Mouse (Mus musculus): ENCODE measurements at regions not wholly inside any gene's neighbourhood (a gene's known extent, or its start where the extent isn't known, plus 50 kb on each side); places are given as distances from the start of the nearest gene placed in this dataset.

DNA sequence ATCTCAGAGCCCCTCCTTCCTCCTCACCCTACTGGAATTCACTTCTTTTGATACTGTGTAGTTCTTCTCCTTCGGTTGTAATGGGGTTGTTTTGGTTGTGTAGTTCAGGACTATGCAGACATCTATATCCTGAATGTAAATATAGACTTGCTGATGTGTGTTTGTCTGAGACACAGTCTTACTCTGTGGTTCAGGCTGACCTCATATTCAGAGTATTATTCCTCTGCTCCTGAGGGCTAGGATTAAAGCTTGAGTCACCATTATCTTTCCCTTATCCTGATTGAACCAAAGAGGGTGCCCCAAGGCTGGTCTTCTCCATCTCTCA lies 103.2 kb upstream of the Slc38a2 start:
- 93% methylated on average over 1 of the region's 1 CpGs for WGBS
- no peaks in the 10 kb centered on the region for H3K4me1 ChIP-seq (replicated peaks; ENCODE audit: control insufficient read depth, insufficient read depth, low read length)
- H3K36me3 ChIP-seq (ENCODE audit: control insufficient read depth, insufficient read depth, low read length) = no peaks in the 10 kb centered on the region
- TF ChIP-seq POLR2A (IDR thresholded peaks at IDR 0.05; ENCODE audit: control insufficient read depth, extremely low read depth, insufficient read depth, low read length, poor library complexity) = no peak
- no peak for TF ChIP-seq CTCF (IDR thresholded peaks at IDR 0.05; ENCODE audit: borderline replicate concordance, control insufficient read depth, extremely low read depth, insufficient read depth, low read length, poor library complexity)
- H3K27ac ChIP-seq (ENCODE audit: control insufficient read depth, insufficient read depth, low read length) = no peak overlapping the region
- no peak for DNase-seq
- no peak overlapping the region for H3K4me3 ChIP-seq (ENCODE audit: control insufficient read depth, insufficient read depth, low read length)
- H3K27me3 ChIP-seq (ENCODE audit: control insufficient read depth, insufficient read depth, low read length) = no peaks in the 10 kb centered on the region

DNA sequence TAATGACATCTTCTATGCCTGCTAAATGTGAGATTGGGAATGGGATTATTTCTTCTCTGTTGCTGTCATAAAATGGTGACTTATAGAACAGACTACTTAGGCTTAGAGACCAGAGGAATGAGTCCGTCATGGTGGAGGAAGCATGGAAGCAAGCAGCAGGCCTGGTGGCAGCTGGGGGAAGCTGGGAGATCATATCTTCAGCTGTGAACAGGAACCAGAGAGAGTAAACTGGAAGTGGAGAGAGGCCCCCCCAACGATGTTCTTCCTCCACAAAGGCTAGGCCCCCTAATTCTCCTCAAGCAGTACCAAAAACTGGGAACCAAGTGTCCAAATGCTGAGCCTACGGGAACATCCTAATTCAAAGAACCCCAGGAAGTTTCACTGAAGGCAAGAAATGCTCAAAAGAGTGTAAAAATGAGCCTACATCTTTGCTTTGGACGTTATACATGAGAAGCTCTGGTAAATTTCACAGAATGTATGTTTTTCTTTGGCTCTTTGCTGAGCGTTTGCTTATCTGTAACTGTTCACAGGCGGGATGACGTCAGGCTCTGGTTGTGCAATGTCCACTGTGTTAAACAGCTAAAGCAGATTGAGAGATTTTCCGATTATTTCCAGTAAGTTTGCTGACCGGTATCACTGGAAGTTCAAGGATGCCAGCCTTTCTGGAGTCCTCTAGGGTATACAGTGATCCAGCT lies 102.7 kb upstream of the Slc38a2 start:
- no peaks in the 10 kb centered on the region for H3K36me3 ChIP-seq (ENCODE audit: control insufficient read depth, insufficient read depth, low read length)
- DNase-seq = no peak
- WGBS = 80% methylated on average over 9 of the region's 9 CpGs
- H3K4me1 ChIP-seq (replicated peaks; ENCODE audit: control insufficient read depth, insufficient read depth, low read length) = no peaks in the 10 kb centered on the region
- TF ChIP-seq POLR2A (IDR thresholded peaks at IDR 0.05; ENCODE audit: control insufficient read depth, extremely low read depth, insufficient read depth, low read length, poor library complexity) (no peak), CTCF (IDR thresholded peaks at IDR 0.05; ENCODE audit: borderline replicate concordance, control insufficient read depth, extremely low read depth, insufficient read depth, low read length, poor library complexity) (no peak)
- no peaks in the 10 kb centered on the region for H3K27me3 ChIP-seq (ENCODE audit: control insufficient read depth, insufficient read depth, low read length)
- no peak overlapping the region for H3K27ac ChIP-seq (ENCODE audit: control insufficient read depth, insufficient read depth, low read length)
- H3K4me3 ChIP-seq (ENCODE audit: control insufficient read depth, insufficient read depth, low read length) = no peak overlapping the region

GRCm38 (mm10) chr15:96799228-96799627 lies 99.7 kb upstream of the Slc38a2 start:
- TF ChIP-seq CTCF (IDR thresholded peaks at IDR 0.05; ENCODE audit: borderline replicate concordance, control insufficient read depth, extremely low read depth, insufficient read depth, low read length, poor library complexity) (no peak), POLR2A (IDR thresholded peaks at IDR 0.05; ENCODE audit: control insufficient read depth, extremely low read depth, insufficient read depth, low read length, poor library complexity) (no peak)
- Histone ChIP-seq H3K4me3 (ENCODE audit: control insufficient read depth, insufficient read depth, low read length) (no peak overlapping the region), H3K27ac (ENCODE audit: control insufficient read depth, insufficient read depth, low read length) (no peak overlapping the region), H3K4me1 (replicated peaks; ENCODE audit: control insufficient read depth, insufficient read depth, low read length) (no peaks in the 10 kb centered on the region), H3K27me3 (ENCODE audit: control insufficient read depth, insufficient read depth, low read length) (no peaks in the 10 kb centered on the region), H3K36me3 (ENCODE audit: control insufficient read depth, insufficient read depth, low read length) (no peaks in the 10 kb centered on the region)
- WGBS = 86% methylated on average over 12 of the region's 12 CpGs
- DNase-seq = no peak

DNA sequence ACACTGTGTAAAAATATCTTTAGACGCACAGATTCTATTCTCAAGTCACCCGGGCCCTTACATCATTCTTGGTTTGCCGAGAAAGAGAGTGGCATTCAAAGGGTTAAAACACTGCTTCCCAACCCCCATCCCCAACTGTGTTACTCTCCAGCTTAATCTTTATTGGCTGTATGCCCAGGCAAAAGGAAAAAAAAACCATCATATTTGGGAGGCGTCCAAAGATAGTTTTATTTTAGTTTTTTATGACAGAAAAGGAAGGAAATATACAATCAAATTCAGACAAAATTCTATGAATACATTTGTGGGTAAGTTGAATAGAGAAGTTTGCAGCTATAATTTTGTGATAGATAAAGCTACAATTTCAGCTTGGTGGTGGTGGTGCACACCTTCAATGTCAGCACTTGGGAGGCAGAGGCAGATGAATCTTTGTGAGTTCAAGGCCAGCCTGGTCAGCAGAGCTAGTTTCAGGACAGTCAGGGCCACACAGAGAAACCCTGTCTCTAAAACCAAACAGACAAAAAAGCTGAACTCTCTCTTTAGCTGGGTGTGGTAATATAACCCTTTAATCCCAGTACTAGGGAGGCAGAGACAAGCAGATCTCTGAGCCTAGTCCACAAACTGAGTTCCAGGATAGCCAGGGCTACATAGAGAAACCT lies 98.2 kb upstream of the Slc38a2 start:
- H3K36me3 ChIP-seq (ENCODE audit: control insufficient read depth, insufficient read depth, low read length) = no peaks in the 10 kb centered on the region
- no peak overlapping the region for H3K4me3 ChIP-seq (ENCODE audit: control insufficient read depth, insufficient read depth, low read length)
- WGBS = 54% methylated on average over 4 of the region's 4 CpGs
- TF ChIP-seq POLR2A (IDR thresholded peaks at IDR 0.05; ENCODE audit: control insufficient read depth, extremely low read depth, insufficient read depth, low read length, poor library complexity) (no peak), CTCF (IDR thresholded peaks at IDR 0.05; ENCODE audit: borderline replicate concordance, control insufficient read depth, extremely low read depth, insufficient read depth, low read length, poor library complexity) (no peak)
- H3K27ac ChIP-seq (ENCODE audit: control insufficient read depth, insufficient read depth, low read length) = no peak overlapping the region
- DNase-seq = no peak
- no peaks in the 10 kb centered on the region for H3K4me1 ChIP-seq (replicated peaks; ENCODE audit: control insufficient read depth, insufficient read depth, low read length)
- no peaks in the 10 kb centered on the region for H3K27me3 ChIP-seq (ENCODE audit: control insufficient read depth, insufficient read depth, low read length)

DNA sequence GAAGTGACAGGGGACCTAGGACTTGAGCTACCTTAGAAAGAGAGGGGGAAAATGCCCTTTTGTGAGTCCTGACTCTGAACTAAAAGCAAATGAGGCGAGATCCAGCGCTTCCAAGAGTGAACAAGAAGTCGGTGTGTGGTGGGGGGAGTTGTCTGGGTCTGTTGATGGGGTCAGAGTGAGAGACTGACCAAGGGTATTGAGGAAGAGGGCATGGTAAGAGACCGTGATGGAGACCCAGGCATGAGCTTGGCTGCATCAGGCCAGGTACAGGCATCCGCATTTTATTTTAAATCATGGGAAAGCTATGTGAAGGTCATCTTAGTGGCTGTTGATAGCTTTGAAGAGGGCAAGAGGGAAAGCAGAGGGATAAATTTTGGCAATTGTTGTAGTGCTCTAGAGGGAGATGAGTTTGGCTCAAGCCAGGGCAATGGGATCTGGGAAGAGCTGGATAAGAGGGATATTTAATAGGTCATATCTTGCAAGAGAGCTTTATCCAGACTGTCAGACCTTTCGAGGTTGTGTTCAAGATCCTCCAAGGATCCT lies 94.7 kb upstream of the Slc38a2 start:
- Histone ChIP-seq H3K27ac (ENCODE audit: control insufficient read depth, insufficient read depth, low read length) (no peak overlapping the region), H3K4me3 (ENCODE audit: control insufficient read depth, insufficient read depth, low read length) (no peak overlapping the region), H3K4me1 (replicated peaks; ENCODE audit: control insufficient read depth, insufficient read depth, low read length) (no peaks in the 10 kb centered on the region), H3K27me3 (ENCODE audit: control insufficient read depth, insufficient read depth, low read length) (no peaks in the 10 kb centered on the region), H3K36me3 (ENCODE audit: control insufficient read depth, insufficient read depth, low read length) (no peaks in the 10 kb centered on the region)
- WGBS = 96% methylated on average over 6 of the region's 6 CpGs
- TF ChIP-seq POLR2A (IDR thresholded peaks at IDR 0.05; ENCODE audit: control insufficient read depth, extremely low read depth, insufficient read depth, low read length, poor library complexity) (no peak), CTCF (IDR thresholded peaks at IDR 0.05; ENCODE audit: borderline replicate concordance, control insufficient read depth, extremely low read depth, insufficient read depth, low read length, poor library complexity) (no peak)
- DNase-seq = no peak

- TF ChIP-seq CTCF (IDR thresholded peaks at IDR 0.05; ENCODE audit: borderline replicate concordance, control insufficient read depth, extremely low read depth, insufficient read depth, low read length, poor library complexity) (no peak), POLR2A (IDR thresholded peaks at IDR 0.05; ENCODE audit: control insufficient read depth, extremely low read depth, insufficient read depth, low read length, poor library complexity) (no peak)
Observed at GRCm38 (mm10) chr15:96793251-96793650, 93.7 kb upstream of the Slc38a2 start.

More at GRCm38 (mm10) chr15:96793251-96793650, 93.7 kb upstream of the Slc38a2 start:
- DNase-seq = no peak
- H3K4me1 ChIP-seq (replicated peaks; ENCODE audit: control insufficient read depth, insufficient read depth, low read length) = no peaks in the 10 kb centered on the region
- H3K4me3 ChIP-seq (ENCODE audit: control insufficient read depth, insufficient read depth, low read length) = no peak overlapping the region
- H3K27me3 ChIP-seq (ENCODE audit: control insufficient read depth, insufficient read depth, low read length) = no peaks in the 10 kb centered on the region
- no peaks in the 10 kb centered on the region for H3K36me3 ChIP-seq (ENCODE audit: control insufficient read depth, insufficient read depth, low read length)
- WGBS = 97% methylated on average over 15 of the region's 15 CpGs
- no peak overlapping the region for H3K27ac ChIP-seq (ENCODE audit: control insufficient read depth, insufficient read depth, low read length)
